Mouse (Mus musculus) erythroblast, embryonic 14.5 days (primary cell): Measurements from ENCODE around the gene Cntnap1.

Experiments used
- GATA1 ChIP-seq: IDR thresholded peaks from 2 replicates; pipeline ENCODE4 v1.6.1; 2012; ENCODE audit warnings: low read length, inconsistent platforms, mixed read lengths
- TAL1 ChIP-seq: IDR thresholded peaks from 3 replicates; pipeline ENCODE4 v1.6.1; 2012; ENCODE audit warnings: low read length, inconsistent platforms, mixed read lengths

GRCm38 (mm10) chr11:101182771-101183517 is 12.6 kb downstream of the Cntnap1 start:
- TF ChIP-seq GATA1, result no peak
- no peak for TF ChIP-seq TAL1
